Mouse (Mus musculus) heart, postnatal 0 days (tissue): Measurements from ENCODE around the gene Cops3.

Experiments used
- CTCF ChIP-seq: IDR thresholded peaks from 2 replicates; pipeline ENCODE4 v1.5.1; 2016; ENCODE audit warnings: antibody characterized with exemption, control low read depth, low read depth
- EP300 ChIP-seq: IDR thresholded peaks from 2 replicates; pipeline ENCODE4 v1.6.1; 2016; ENCODE audit warnings: antibody characterized with exemption, low read depth

DNA sequence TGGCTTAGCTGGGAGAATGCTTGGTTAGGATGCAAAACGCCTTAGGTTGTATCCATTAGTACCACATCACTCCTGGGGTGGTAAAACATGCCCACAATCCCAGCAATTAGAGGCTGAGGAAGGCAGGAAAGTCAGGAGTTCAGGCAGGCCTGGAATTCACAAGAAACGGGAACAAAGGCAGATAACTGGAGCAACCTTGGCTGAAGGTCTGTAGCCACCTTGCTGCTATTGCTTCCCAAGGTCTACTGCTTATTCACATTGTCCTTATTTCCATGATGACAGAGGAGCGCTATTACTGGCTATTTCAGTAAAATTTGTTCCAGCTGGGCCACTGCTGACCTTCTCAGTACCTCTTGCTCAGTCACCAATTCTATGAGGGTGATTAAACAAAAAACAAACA lies 26.4 kb downstream of the Cops3 start:
- no peak for TF ChIP-seq CTCF
- TF ChIP-seq EP300: no peak
